ENCODE assay signal across 8 mouse cellular contexts in genomic region chr14:84443288-84443686, GRCm38 (mm10). TPM values are rescaled to one million over a fixed set of nuclear protein-coding genes. Genes with fewer than 3 reads are reported as not detected.
A peak's percentile ranks its signal among the peaks of the same experiment; 100 is the strongest.
DNase-seq lines count a peak whose midpoint lies in the region; ATAC-seq and TF ChIP-seq lines count a peak whose summit lies in the region.

TSS of gene Pcdh17 (plus strand) at chr14:84443563.

- H3K4me1 ChIP-seq in brown adipose tissue, adult 24 weeks (ENCODE audit: control insufficient read depth, insufficient read depth, insufficient read length, low read length), result no peaks in the 10 kb centered on the region
- H3K4me1 ChIP-seq in heart, embryonic 13.5 days, result peaks cover 27% of the 10 kb centered on the region
- H3K4me1 ChIP-seq in liver, embryonic 11.5 days (replicated peaks; ENCODE audit: control insufficient read depth, insufficient read depth, low read length), result 0 out of 2 replicates have a peak, but pooled peaks cover 4% of the 10 kb centered on the region
- peaks cover 2% of the 10 kb centered on the region; the same call in 1 of the 2 replicates for H3K4me1 ChIP-seq in stomach, embryonic 14.5 days (ENCODE audit: control insufficient read depth, insufficient read depth, low read length)

- H3K4me3 ChIP-seq in brown adipose tissue, adult 24 weeks (ENCODE audit: insufficient read depth, low read depth, low read length), result peak within 1 kb of the TSS; percentile 78
- H3K4me3 ChIP-seq in heart, embryonic 13.5 days, result peak within 1 kb of the TSS; percentile 68
- H3K4me3 ChIP-seq in liver, embryonic 11.5 days (ENCODE audit: low read depth, low read length), result peak within 1 kb of the TSS; percentile 52
- peak within 1 kb of the TSS; percentile 24 for H3K4me3 ChIP-seq in myocyte
- H3K4me3 ChIP-seq in stomach, embryonic 14.5 days (ENCODE audit: low read depth, low read length), result peak within 1 kb of the TSS; percentile 54

- H3ac ChIP-seq in myocyte (ENCODE audit: control insufficient read depth, insufficient read length), result no peak within 1 kb of the TSS

- H3K79me2 ChIP-seq in myocyte (ENCODE audit: control insufficient read depth, insufficient read depth), result no peaks in the 10 kb centered on the region

- peak; percentile 84 for ATAC-seq in heart, embryonic 13.5 days (ENCODE audit: extremely low read depth, insufficient number of reproducible peaks, low FRiP score, low TSS enrichment)
- ATAC-seq in liver, embryonic 11.5 days (replicated peaks; ENCODE audit: low FRiP score), result peak; percentile 93
- peak; percentile 93 for ATAC-seq in stomach, embryonic 14.5 days (ENCODE audit: insufficient number of reproducible peaks, insufficient read depth, low FRiP score, low read depth)

- H3K4me2 ChIP-seq in heart, embryonic 13.5 days, result peak within 1 kb of the TSS; percentile 98
- peak within 1 kb of the TSS; percentile 77 for H3K4me2 ChIP-seq in liver, embryonic 11.5 days
- peak within 1 kb of the TSS; percentile 92 for H3K4me2 ChIP-seq in myocyte (ENCODE audit: low read depth)
- peak within 1 kb of the TSS; percentile 83 for H3K4me2 ChIP-seq in stomach, embryonic 14.5 days (replicated peaks; ENCODE audit: low read depth, low read length)

- no peak within 1 kb of the TSS for H3K27ac ChIP-seq in brown adipose tissue, adult 24 weeks (replicated peaks; ENCODE audit: low read depth, low read length)
- peak within 1 kb of the TSS; percentile 67 for H3K27ac ChIP-seq in heart, embryonic 13.5 days (replicated peaks)
- no peak within 1 kb of the TSS for H3K27ac ChIP-seq in liver, embryonic 11.5 days (ENCODE audit: low read depth, low read length)
- H3K27ac ChIP-seq in stomach, embryonic 14.5 days (ENCODE audit: low read length), result peak within 1 kb of the TSS; percentile 44; the same call in 1 of the 2 replicates

- peak within 1 kb of the TSS; percentile 82 for H3K9ac ChIP-seq in heart, embryonic 13.5 days
- H3K9ac ChIP-seq in liver, embryonic 11.5 days (ENCODE audit: low read depth, low read length), result no peak within 1 kb of the TSS; the same call in 1 of the 2 replicates
- H3K9ac ChIP-seq in stomach, embryonic 14.5 days (replicated peaks; ENCODE audit: low read depth, low read length), result peak within 1 kb of the TSS; percentile 25; the same call in 1 of the 2 replicates

- WGBS in heart, embryonic 13.5 days, result under 1% methylated on average over 31 of the region's 31 CpGs
- WGBS in liver, embryonic 11.5 days, result under 1% methylated on average over 31 of the region's 31 CpGs
- WGBS in stomach, embryonic 14.5 days, result under 1% methylated on average over 30 of the region's 31 CpGs

- H3K9me3 ChIP-seq in heart, embryonic 13.5 days, result no peaks in the 10 kb centered on the region
- H3K9me3 ChIP-seq in liver, embryonic 11.5 days (ENCODE audit: control insufficient read depth, low read length), result no peaks in the 10 kb centered on the region
- H3K9me3 ChIP-seq in stomach, embryonic 14.5 days (ENCODE audit: control insufficient read depth, low read depth, low read length), result no peaks in the 10 kb centered on the region

- DNase-seq in B cell, adult 2 months, result peak; percentile 63 to 65
- peak; percentile 5 for DNase-seq in fibroblast of lung, adult 2 months (ENCODE audit: low read depth)
- peak; percentile 97 for DNase-seq in kidney, postnatal 10 days
- DNase-seq in liver, embryonic 11.5 days (ENCODE audit: low spot score), result peak; percentile 90

- peak; percentile 37 for TF ChIP-seq POLR2A in myocyte (IDR thresholded peaks at IDR 0.05; ENCODE audit: insufficient read length, low read depth)

- no peaks in the 10 kb centered on the region for H3K36me3 ChIP-seq in heart, embryonic 13.5 days
- no peaks in the 10 kb centered on the region for H3K36me3 ChIP-seq in liver, embryonic 11.5 days (ENCODE audit: control insufficient read depth, insufficient read depth, low read length)
- no peaks in the 10 kb centered on the region for H3K36me3 ChIP-seq in myocyte (ENCODE audit: control insufficient read depth, insufficient read depth)
- H3K36me3 ChIP-seq in stomach, embryonic 14.5 days (ENCODE audit: control insufficient read depth, insufficient read depth, low read length), result no peaks in the 10 kb centered on the region

- peaks cover 31% of the 10 kb centered on the region for H3K27me3 ChIP-seq in heart, embryonic 13.5 days (replicated peaks)
- H3K27me3 ChIP-seq in liver, embryonic 11.5 days (replicated peaks; ENCODE audit: control insufficient read depth, insufficient read depth, low read length), result peaks cover 52% of the 10 kb centered on the region
- H3K27me3 ChIP-seq in myocyte (ENCODE audit: control insufficient read depth, insufficient read depth, insufficient read length), result peaks cover 7% of the 10 kb centered on the region
- peaks cover 17% of the 10 kb centered on the region; the same call in 1 of the 2 replicates for H3K27me3 ChIP-seq in stomach, embryonic 14.5 days (ENCODE audit: control insufficient read depth, insufficient read depth, low read length)

TF ChIP-seq in myocyte, 11 proteins besides CTCF, POLR2A, EP300 and RAD21:
- no peak for TF ChIP-seq TCF3 (IDR thresholded peaks at IDR 0.05; ENCODE audit: insufficient read length, low read depth)
- no peak for TF ChIP-seq TCF12 (IDR thresholded peaks at IDR 0.05; ENCODE audit: insufficient read depth, poor library complexity, severe bottlenecking)
- no peak for TF ChIP-seq CEBPB (IDR thresholded peaks at IDR 0.05; ENCODE audit: insufficient read depth, poor library complexity, severe bottlenecking)
- TF ChIP-seq REST (IDR thresholded peaks at IDR 0.05; ENCODE audit: insufficient read depth, insufficient read length), result no peak
- TF ChIP-seq MAX (IDR thresholded peaks at IDR 0.05; ENCODE audit: low read depth), result no peak

RNA-seq across cellular contexts. Expression of gene Pcdh17, which starts in this region (rescaled TPM):
- polyA plus RNA-seq in brown adipose tissue, adult 24 weeks (2012; ENCODE audit: insufficient read depth, insufficient read length, missing spikeins), result 0.42 and 0.48 TPM in 2 replicates
- polyA plus RNA-seq in heart, embryonic 13.5 days (2015; fragmentation: Nextera tagmentation; extraction: Ambion mirVana), result 2.3 and 2.5 TPM in 2 replicates
- polyA plus RNA-seq in liver, embryonic 11.5 days (2014; fragmentation: Nextera tagmentation; extraction: Ambion mirVana), result 3.1 and 3.3 TPM in 2 replicates
- 0.08 TPM for polyA plus RNA-seq in myocyte (2012; fragmentation: generic; extraction: Trizol)
- polyA plus RNA-seq in stomach, embryonic 14.5 days (2014; fragmentation: Nextera tagmentation; extraction: Ambion mirVana), result 9.8 and 10.1 TPM in 2 replicates

Comparison
In these comparisons a context has a peak if more than half of its experiments do, and no peak if none do; other contexts are left out.
1. DNase-seq: peak in every context shown above with its lines; median percentile 97 in kidney, postnatal 10 days; 90 in liver, embryonic 11.5 days; 64 in B cell, adult 2 months; 5 in fibroblast of lung, adult 2 months.
2. H3K27ac ChIP-seq: peak in heart, embryonic 13.5 days (single experiment) and stomach, embryonic 14.5 days (single experiment); none in brown adipose tissue, adult 24 weeks (single experiment) and liver, embryonic 11.5 days (single experiment).
3. H3K4me3 ChIP-seq: peak in every context shown above with its lines; median percentile 78 in brown adipose tissue, adult 24 weeks; 68 in heart, embryonic 13.5 days; 54 in stomach, embryonic 14.5 days; 52 in liver, embryonic 11.5 days; 24 in myocyte.
4. Peak in every context shown above with its lines, with median percentiles within 50 percentile points of each other: ATAC-seq and H3K4me2 ChIP-seq.